Mouse (Mus musculus) small intestine, adult 2 months (tissue): ENCODE results near the gene Pde8b.

Source experiments
- CTCF ChIP-seq: fragments of 200-500 bp; IDR thresholded peaks from 2 replicates; pipeline ENCODE4 v1.5.1; 2012; ENCODE audit warnings: low read depth, mild to moderate bottlenecking, control low read depth, inconsistent platforms, low read length, moderate library complexity, mixed read lengths; ENCODE audit not compliant: insufficient replicate concordance, insufficient read length; ENCODE audit errors: extremely low read depth
- POLR2A ChIP-seq: fragments of 200-500 bp; IDR thresholded peaks from 2 replicates; pipeline ENCODE4 v1.6.1; 2012; ENCODE audit warnings: low read depth, mild to moderate bottlenecking, control low read depth, inconsistent platforms, low read length, moderate library complexity

DNA sequence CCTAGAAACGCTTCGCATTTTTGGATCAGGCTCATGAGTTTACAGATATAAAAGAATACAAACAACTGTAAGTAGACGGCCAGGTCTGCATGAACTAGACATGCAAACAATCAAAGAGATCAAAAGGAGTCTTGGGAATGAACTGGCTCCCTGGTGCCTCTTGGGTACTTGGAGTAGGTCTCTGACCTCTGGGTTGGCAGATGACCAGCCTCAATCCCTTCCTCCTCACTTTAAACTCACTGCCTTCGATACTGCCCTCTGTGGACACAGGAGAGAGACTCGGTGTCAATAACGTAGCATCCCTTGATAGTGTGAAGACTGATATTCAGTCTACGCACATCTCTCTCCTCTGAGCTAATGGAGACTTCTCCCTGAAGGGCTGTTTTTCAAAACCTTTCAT lies 37.9 kb upstream of the Pde8b start:
- TF ChIP-seq POLR2A (no peak), CTCF (no peak)
